Mouse (Mus musculus): ENCODE results near the gene Caln1. TPM values are rescaled to one million over a fixed set of nuclear protein-coding genes. Genes with fewer than 3 reads are reported as not detected.
A peak's percentile ranks its signal among the peaks of the same experiment; 100 is the strongest.

Caln1 gene
- total RNA-seq, 2 experiments from 2014 or later: 0.16 TPM; not detected in 1

GRCm38 (mm10) chr5:130699476-130699875 lies 330.2 kb downstream of the Caln1 start:
- no peak for DNase-seq

- DNase-seq: no peak
These were observed 332.5 kb downstream of the Caln1 start for GRCm38 (mm10) chr5:130701777-130702176.

GRCm38 (mm10) chr5:130702361-130702760 lies 333.1 kb downstream of the Caln1 start:
- no peak for DNase-seq

- no peak for DNase-seq
These were observed 335.6 kb downstream of the Caln1 start for GRCm38 (mm10) chr5:130704866-130705265.

GRCm38 (mm10) chr5:130706202-130706855 lies 337.1 kb downstream of the Caln1 start:
- DNase-seq: no peak

GRCm38 (mm10) chr5:130707755-130708154 lies 338.5 kb downstream of the Caln1 start:
- DNase-seq: no peak

- DNase-seq: no peak
These were observed 339.4 kb downstream of the Caln1 start for GRCm38 (mm10) chr5:130708616-130709015.

GRCm38 (mm10) chr5:130711643-130712042 lies 342.4 kb downstream of the Caln1 start:
- DNase-seq: no peak

- DNase-seq: no peak
These were observed 343.0 kb downstream of the Caln1 start for GRCm38 (mm10) chr5:130712281-130712680.

- no peak for DNase-seq
These were observed 345.9 kb downstream of the Caln1 start for GRCm38 (mm10) chr5:130715181-130715580.

GRCm38 (mm10) chr5:130718385-130718784 lies 349.1 kb downstream of the Caln1 start:
- no peak for DNase-seq

GRCm38 (mm10) chr5:130742171-130742570 lies 372.9 kb downstream of the Caln1 start:
- DNase-seq: no peak

GRCm38 (mm10) chr5:130757517-130757916 lies 388.3 kb downstream of the Caln1 start:
- no peak for DNase-seq

GRCm38 (mm10) chr5:130765784-130766183 lies 396.5 kb downstream of the Caln1 start:
- peak; percentile 31 for DNase-seq

- no peak for DNase-seq
These were observed 401.9 kb downstream of the Caln1 start for GRCm38 (mm10) chr5:130771061-130771741.

- DNase-seq: no peak
These were observed 403.2 kb downstream of the Caln1 start for GRCm38 (mm10) chr5:130772491-130772890.

GRCm38 (mm10) chr5:130774946-130775345 lies 405.7 kb downstream of the Caln1 start:
- no peak for DNase-seq

- DNase-seq: no peak
These were observed 423.6 kb downstream of the Caln1 start for GRCm38 (mm10) chr5:130792755-130793452.

GRCm38 (mm10) chr5:130797713-130798112 lies 428.5 kb downstream of the Caln1 start:
- no peak for DNase-seq

- no peak for DNase-seq
These were observed 441.1 kb downstream of the Caln1 start for GRCm38 (mm10) chr5:130810314-130810713.

GRCm38 (mm10) chr5:130810846-130811245 lies 441.6 kb downstream of the Caln1 start:
- DNase-seq: no peak

- no peak for DNase-seq
These were observed 442.0 kb downstream of the Caln1 start for GRCm38 (mm10) chr5:130811266-130811665.

GRCm38 (mm10) chr5:130811966-130812365 lies 442.7 kb downstream of the Caln1 start:
- DNase-seq: no peak

All from gastrocnemius, postnatal 25 days (tissue).